Mouse (Mus musculus) ovary, postnatal 36 days (tissue): ENCODE data around the gene Borcs6.

ENCODE experiments used
- DNase-seq: peaks from one replicate; pipeline ENCODE4 v3.0.0; 2022; ENCODE audit warnings: low spot score, mixed read lengths

Borcs6 gene

GRCm38 (mm10) chr11:69050748-69051147 is 8.8 kb upstream of the Borcs6 start:
- DNase-seq = no peak

- DNase-seq = no peak
Measured at GRCm38 (mm10) chr11:69051771-69052170, 7.7 kb upstream of the Borcs6 start.

- no peak for DNase-seq
Measured at GRCm38 (mm10) chr11:69052824-69053421, 6.6 kb upstream of the Borcs6 start.

GRCm38 (mm10) chr11:69053848-69054247 is 5.7 kb upstream of the Borcs6 start:
- no peak for DNase-seq

GRCm38 (mm10) chr11:69058265-69058664 is 1.3 kb upstream of the Borcs6 start:
- no peak for DNase-seq

- DNase-seq = no peak
Measured at GRCm38 (mm10) chr11:69058729-69059356, 674 bp upstream of the Borcs6 start.

- DNase-seq = no peak
Measured at GRCm38 (mm10) chr11:69059975-69060411, 476 bp downstream of the Borcs6 start.

GRCm38 (mm10) chr11:69060448-69061254 is 1.1 kb downstream of the Borcs6 start:
- peak; percentile 49 for DNase-seq

- no peak for DNase-seq
Measured at GRCm38 (mm10) chr11:69061255-69061912, 1.9 kb downstream of the Borcs6 start.

GRCm38 (mm10) chr11:69062194-69062760 is 2.8 kb downstream of the Borcs6 start:
- DNase-seq = peak; percentile 57

GRCm38 (mm10) chr11:69062761-69063224 is 3.3 kb downstream of the Borcs6 start:
- DNase-seq = peak; percentile 94

- peak; percentile 82 for DNase-seq
Measured at GRCm38 (mm10) chr11:69063413-69064201, 4.1 kb downstream of the Borcs6 start.

GRCm38 (mm10) chr11:69064259-69065133 is 5.0 kb downstream of the Borcs6 start:
- no peak for DNase-seq

GRCm38 (mm10) chr11:69065394-69065925 is 5.9 kb downstream of the Borcs6 start:
- DNase-seq = no peak

GRCm38 (mm10) chr11:69066163-69066861 is 6.8 kb downstream of the Borcs6 start:
- no peak for DNase-seq

- DNase-seq = peak; percentile 89
Measured at GRCm38 (mm10) chr11:69066956-69067355, 7.4 kb downstream of the Borcs6 start.

GRCm38 (mm10) chr11:69067601-69068000 is 8.1 kb downstream of the Borcs6 start:
- peak; percentile 48 for DNase-seq

GRCm38 (mm10) chr11:69070093-69070492 is 10.6 kb downstream of the Borcs6 start:
- no peak for DNase-seq

GRCm38 (mm10) chr11:69070590-69071222 is 11.2 kb downstream of the Borcs6 start, which contains the start of gene Tmem107:
Tmem107 (plus strand) TSS chr11:69070806.
- peak; percentile 92 for DNase-seq
